Mouse (Mus musculus): ENCODE data around the gene Apba1.

Apba1 gene

DNA sequence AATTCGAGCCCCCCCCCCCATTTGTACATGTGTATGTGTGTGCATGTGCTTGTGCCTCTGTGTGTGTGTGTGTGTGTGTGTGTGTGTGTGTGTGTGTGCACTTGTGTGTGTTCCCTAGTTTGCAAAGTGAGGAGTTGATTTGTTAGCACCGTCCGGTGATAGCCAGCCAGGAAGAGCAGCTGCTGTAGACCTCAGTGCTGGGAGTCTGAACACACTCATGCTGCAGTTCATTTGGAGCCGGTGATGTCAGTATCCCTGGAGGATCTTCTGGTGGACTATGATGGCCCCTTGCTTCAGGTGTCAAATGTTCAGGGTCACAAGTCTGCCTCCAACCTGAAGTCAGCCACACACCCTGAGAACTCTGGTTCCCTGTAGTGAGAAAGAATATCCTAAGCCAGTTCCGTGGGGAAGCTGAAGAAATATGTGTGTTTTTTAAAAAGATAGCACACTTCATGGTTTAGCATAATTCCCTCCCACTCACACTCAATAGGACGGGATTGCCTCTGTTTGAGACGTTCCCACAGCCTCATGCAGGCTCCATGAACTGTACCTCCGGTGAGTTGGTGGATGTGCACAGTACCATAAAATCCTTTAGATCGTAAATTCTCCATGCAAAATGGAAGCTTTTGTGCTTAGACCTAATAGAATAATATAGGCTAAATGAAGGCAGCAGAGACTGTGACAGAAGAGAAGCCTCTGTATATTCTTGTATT, 29.9 kb downstream of the Apba1 start:
- TF ChIP-seq GATA4 (IDR thresholded peaks at IDR 0.05; ENCODE audit: insufficient replicate concordance, low read length), result no peak

DNA sequence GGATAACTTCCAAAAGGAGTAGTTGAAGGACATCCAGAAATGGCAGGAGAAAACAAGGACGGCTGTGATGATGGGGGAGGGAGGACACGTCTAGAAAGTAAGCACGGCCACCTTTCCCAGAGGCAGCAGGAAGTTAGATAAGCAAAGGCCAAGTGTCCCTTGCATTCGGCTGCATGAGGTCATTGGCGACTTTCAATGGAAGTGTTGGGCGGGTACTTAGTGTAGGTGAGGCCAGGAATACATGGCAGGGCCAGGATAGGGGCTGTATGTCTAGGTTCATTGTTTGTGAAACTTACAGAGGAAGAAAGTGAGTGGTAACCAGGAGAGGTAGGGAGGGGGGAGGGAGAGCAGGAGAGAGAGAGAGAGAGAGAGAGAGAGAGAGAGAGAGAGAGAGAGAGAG, 33.0 kb downstream of the Apba1 start:
- no peak for TF ChIP-seq GATA4 (IDR thresholded peaks at IDR 0.05; ENCODE audit: insufficient replicate concordance, low read length)

DNA sequence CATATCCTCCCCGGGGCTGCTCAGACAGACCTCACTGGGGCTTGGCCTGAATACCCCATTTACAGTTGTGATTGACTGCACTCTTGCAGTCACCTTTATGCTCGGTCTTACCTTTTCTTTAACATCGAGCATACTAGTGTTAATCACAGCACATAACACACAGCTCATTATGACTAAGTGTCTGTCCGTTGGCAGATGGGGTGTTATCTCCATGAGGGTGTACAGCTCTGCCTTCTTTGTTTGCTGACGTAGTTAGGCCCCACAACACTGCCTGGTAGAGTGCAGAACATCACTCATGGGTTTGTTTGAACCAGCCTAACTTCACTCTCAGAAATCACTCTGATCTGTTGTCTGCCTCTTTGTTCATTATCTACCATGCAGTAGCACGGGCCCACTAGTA, 33.9 kb downstream of the Apba1 start:
- TF ChIP-seq GATA4 (IDR thresholded peaks at IDR 0.05; ENCODE audit: insufficient replicate concordance, low read length), result no peak

DNA sequence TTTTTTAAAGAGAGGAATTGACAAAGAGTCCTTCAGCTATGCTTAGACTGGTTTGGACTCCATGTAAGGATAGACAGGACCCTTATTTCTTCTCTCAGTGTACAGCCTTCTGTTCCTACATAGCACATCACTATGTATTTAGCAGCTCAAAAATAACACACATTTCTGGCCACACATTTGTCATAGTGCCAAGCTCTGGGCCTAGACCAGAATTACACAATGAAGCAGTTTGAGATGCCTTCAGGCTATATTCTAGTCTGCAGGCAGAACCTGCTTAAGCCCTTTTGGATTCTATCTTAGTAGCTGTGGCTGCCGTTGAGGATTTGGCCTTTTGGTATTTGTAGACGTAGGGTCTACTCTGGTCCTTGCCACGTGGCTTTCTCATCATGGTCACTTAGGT, 35.8 kb downstream of the Apba1 start:
- TF ChIP-seq GATA4 (IDR thresholded peaks at IDR 0.05; ENCODE audit: insufficient replicate concordance, low read length), result no peak

- TF ChIP-seq GATA4 (IDR thresholded peaks at IDR 0.05; ENCODE audit: insufficient replicate concordance, low read length), result no peak
These were observed 36.5 kb downstream of the Apba1 start for GRCm38 (mm10) chr19:23795156-23795555.

DNA sequence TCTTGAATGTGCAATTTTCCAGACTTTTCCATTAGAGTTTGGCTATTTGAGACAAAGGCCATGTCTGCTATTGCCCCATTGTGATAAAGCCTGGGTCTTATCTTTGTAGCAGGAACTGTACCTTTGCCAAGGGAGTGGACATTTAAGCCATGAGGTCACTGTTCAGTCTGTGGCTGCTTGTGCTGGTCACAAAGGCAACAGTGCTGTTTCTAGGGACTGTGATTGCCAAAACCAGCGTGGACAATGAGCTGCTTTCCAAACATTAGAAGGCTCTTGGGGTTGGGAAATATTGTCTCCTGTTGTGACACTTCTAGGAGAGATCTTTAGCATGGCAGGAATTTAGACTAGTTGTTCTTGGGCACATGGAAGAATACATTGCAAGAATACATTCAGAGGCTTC, 42.5 kb downstream of the Apba1 start:
- peak; percentile 25; the same call in 1 of the 2 replicates for TF ChIP-seq GATA4 (IDR thresholded peaks at IDR 0.05; ENCODE audit: insufficient replicate concordance, low read length)

DNA sequence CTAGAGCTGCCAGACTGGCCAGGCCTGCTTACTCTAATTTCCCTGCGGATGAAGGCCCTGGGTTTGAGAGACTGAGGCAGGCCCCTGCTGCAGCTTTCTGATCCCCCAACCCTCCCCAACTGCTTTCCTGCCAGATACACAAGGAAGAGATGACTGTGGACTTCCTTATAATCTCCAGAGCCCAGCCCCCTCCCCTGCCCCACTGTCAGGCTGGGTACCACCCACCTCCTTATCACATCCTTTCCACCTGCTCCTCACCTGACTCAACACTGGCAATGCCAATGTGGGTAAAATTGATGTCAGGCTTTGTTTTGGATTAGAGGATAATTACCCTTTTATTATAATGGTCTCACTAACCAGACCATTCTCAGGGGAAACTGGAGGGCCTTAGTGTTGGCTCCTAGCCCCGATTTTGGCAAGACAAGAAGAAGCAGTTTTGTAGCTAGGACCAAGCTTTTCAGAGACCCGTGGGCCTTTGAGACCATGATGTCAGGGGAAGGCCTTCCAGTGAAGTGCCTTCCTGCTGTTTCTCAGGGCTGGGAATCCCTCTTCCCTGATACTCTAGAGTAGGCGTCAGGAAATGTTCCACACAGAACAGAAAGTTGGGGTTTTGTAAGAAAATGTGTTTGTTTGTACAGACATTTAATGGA, 44.7 kb downstream of the Apba1 start:
- TF ChIP-seq GATA4 (IDR thresholded peaks at IDR 0.05; ENCODE audit: insufficient replicate concordance, low read length), result no peak

DNA sequence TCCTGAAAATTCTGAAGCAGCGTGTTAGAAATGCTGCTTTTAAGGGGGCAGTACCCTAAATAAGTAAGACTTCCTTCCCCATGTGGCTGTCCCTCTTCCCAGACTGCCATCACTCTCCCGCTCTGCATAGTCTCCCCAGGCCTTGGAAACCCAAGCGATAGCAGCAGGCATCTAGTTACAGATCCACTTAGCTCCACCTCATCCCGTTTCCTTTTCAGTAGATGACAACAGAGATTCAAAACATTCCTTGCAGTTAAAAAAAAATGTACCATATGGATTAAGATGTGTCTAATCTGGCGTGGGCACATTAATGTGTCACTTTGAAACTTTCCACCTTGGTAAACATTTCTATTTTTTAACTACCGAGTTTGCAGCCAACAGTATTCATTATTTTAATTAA, 48.1 kb downstream of the Apba1 start:
- TF ChIP-seq GATA4 (IDR thresholded peaks at IDR 0.05; ENCODE audit: insufficient replicate concordance, low read length), result no peak

DNA sequence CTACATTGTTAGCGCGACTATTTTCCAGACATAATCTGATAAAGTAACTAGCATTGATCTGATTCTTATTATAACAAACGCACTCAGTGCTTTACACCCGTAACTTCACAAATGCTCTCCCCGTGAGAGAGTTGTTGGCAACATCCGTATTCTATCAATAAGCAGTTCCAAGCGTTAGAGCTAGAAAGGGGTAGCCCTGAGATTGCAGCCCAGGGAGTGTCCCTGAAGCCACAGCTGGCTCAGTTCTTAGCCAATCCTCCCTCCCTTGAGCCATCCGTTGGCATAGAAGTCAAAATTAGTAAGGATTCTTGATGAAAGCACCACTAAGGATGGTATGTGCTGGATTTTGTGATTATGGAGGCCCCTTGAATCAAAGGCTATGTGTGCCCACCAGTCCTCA, 48.7 kb downstream of the Apba1 start:
- no peak for TF ChIP-seq GATA4 (IDR thresholded peaks at IDR 0.05; ENCODE audit: insufficient replicate concordance, low read length)

- TF ChIP-seq GATA4 (IDR thresholded peaks at IDR 0.05; ENCODE audit: insufficient replicate concordance, low read length), result no peak
These were observed 50.5 kb downstream of the Apba1 start for GRCm38 (mm10) chr19:23809236-23809635.

GRCm38 (mm10) chr19:23810512-23810911, 51.8 kb downstream of the Apba1 start:
- TF ChIP-seq GATA4 (IDR thresholded peaks at IDR 0.05; ENCODE audit: insufficient replicate concordance, low read length), result no peak

GRCm38 (mm10) chr19:23810976-23811375, 52.3 kb downstream of the Apba1 start:
- no peak for TF ChIP-seq GATA4 (IDR thresholded peaks at IDR 0.05; ENCODE audit: insufficient replicate concordance, low read length)

- TF ChIP-seq GATA4 (IDR thresholded peaks at IDR 0.05; ENCODE audit: insufficient replicate concordance, low read length), result no peak
These were observed 58.1 kb downstream of the Apba1 start for GRCm38 (mm10) chr19:23816762-23817161.

GRCm38 (mm10) chr19:23817196-23817595, 58.5 kb downstream of the Apba1 start:
- no peak for TF ChIP-seq GATA4 (IDR thresholded peaks at IDR 0.05; ENCODE audit: insufficient replicate concordance, low read length)

DNA sequence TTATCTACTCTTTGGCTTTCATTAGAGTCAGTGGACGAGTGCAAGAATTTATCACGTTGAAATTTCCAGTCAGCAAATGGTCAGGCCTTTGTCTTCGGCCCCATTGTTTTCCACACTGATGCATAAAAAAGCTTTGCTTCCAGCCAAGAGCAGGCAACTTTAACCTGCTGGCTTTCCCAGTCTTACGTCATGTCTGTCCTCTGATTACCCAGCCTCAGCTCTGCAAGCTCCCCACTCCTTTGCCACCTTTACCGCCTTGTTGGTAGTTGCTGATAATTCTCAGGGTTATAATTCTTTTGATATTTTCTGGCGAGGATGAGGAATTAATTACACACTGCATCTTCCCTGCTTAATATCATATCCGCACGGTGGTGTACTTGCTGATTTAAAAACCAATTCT, 61.2 kb downstream of the Apba1 start:
- no peak for TF ChIP-seq GATA4 (IDR thresholded peaks at IDR 0.05; ENCODE audit: insufficient replicate concordance, low read length)

DNA sequence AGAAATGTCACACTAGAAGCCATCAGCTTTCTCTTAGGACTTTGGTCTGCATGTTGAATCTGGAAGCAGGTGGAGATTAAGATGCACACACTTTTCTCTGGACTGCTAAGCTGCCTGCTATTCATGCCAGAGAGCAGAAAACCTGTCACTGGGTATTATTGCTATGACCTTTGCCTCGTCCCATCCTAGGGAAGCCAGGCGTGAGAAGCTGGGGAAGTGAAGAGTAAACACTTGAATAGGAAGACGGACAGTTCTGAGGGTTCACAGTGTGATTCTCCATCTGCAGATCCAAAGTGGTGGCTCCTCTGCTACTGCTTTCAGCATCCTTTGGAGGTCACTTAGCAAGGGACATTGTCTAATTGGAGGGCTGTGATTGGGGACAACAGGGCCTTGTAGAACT, 63.8 kb downstream of the Apba1 start:
- TF ChIP-seq GATA4 (IDR thresholded peaks at IDR 0.05; ENCODE audit: insufficient replicate concordance, low read length), result no peak

GRCm38 (mm10) chr19:23823533-23823932, 64.8 kb downstream of the Apba1 start:
- TF ChIP-seq GATA4 (IDR thresholded peaks at IDR 0.05; ENCODE audit: insufficient replicate concordance, low read length), result no peak
